Mouse (Mus musculus) cerebellum, adult 9-10 months (tissue): Measurements from ENCODE around the gene Sertad3.
A peak's percentile ranks its signal among the peaks of the same experiment; 100 is the strongest.
"Not testable (repeated sequence)": the region's sequence is repeated elsewhere in the genome, so short reads cannot be mapped to it uniquely, and the experiment has no call there.

Source experiments
- DNase-seq: peaks from one replicate; pipeline ENCODE4 v3.0.0; 2022

Sertad3 gene

GRCm38 (mm10) chr7:27494659-27495367 lies 21.2 kb downstream of the Sertad3 start:
- DNase-seq: not testable (repeated sequence)

- DNase-seq: no peak
Observed at GRCm38 (mm10) chr7:27499036-27499435, 25.5 kb downstream of the Sertad3 start, which contains the start of gene Prx. Prx (plus strand) TSS chr7:27499324.

GRCm38 (mm10) chr7:27501620-27502019 lies 28.1 kb downstream of the Sertad3 start:
- DNase-seq: no peak

- no peak for DNase-seq
Observed at GRCm38 (mm10) chr7:27506765-27507370, 33.3 kb downstream of the Sertad3 start.

- peak; percentile 95 for DNase-seq
Observed at GRCm38 (mm10) chr7:27507711-27508647, 34.4 kb downstream of the Sertad3 start.

GRCm38 (mm10) chr7:27508648-27509005 lies 35.1 kb downstream of the Sertad3 start:
- DNase-seq: peak; percentile 68

- no peak for DNase-seq
Observed at GRCm38 (mm10) chr7:27510809-27511208, 37.2 kb downstream of the Sertad3 start.

GRCm38 (mm10) chr7:27514961-27515360 lies 41.4 kb downstream of the Sertad3 start:
- no peak for DNase-seq

GRCm38 (mm10) chr7:27518314-27518713 lies 44.7 kb downstream of the Sertad3 start:
- DNase-seq: no peak

- no peak for DNase-seq
Observed at GRCm38 (mm10) chr7:27520104-27520503, 46.5 kb downstream of the Sertad3 start.

GRCm38 (mm10) chr7:27520599-27520998 lies 47.0 kb downstream of the Sertad3 start:
- no peak for DNase-seq

GRCm38 (mm10) chr7:27522967-27523366 lies 49.4 kb downstream of the Sertad3 start, which contains the start of gene Hipk4:
Hipk4 (plus strand) TSS chr7:27523267.
- DNase-seq: no peak

GRCm38 (mm10) chr7:27523805-27524204 lies 50.2 kb downstream of the Sertad3 start:
- no peak for DNase-seq

GRCm38 (mm10) chr7:27526039-27526827 lies 52.7 kb downstream of the Sertad3 start:
- peak; percentile 81 for DNase-seq
